Mouse (Mus musculus): ENCODE results near the gene Ssbp3. TPM values are rescaled to one million over a fixed set of nuclear protein-coding genes. Genes with fewer than 3 reads are reported as not detected.

Ssbp3 gene
- total and polyA plus RNA-seq, 3 experiments, result 30.5 to 242 (median 116) TPM

- peaks cover 4 to 43% of the 10 kb centered on the region in 2 experiments for H3K36me3 ChIP-seq (ENCODE audit: control insufficient read depth in 1 of 2, insufficient read depth in 2 of 2, low read length in 2 of 2)
- H3K79me2 ChIP-seq (ENCODE audit: control insufficient read depth, insufficient read depth, low read length, poor library complexity), result peaks cover 13% of the 10 kb centered on the region
- no peaks in the 10 kb centered on the region for H3K27me3 ChIP-seq (ENCODE audit: control insufficient read depth in 1 of 2, insufficient read depth in 2 of 2, low read length in 2 of 2)
- no peak overlapping the region for H3K4me3 ChIP-seq (ENCODE audit: control insufficient read depth in 1 of 2, insufficient read depth in 1 of 2, low read depth in 2 of 2, low read length in 2 of 2)
- DNase-seq (ENCODE audit: low read depth, low spot score), result peak; percentile 72
- H3K9me3 ChIP-seq (replicated peaks; ENCODE audit: insufficient read depth, low read length), result no peaks in the 10 kb centered on the region
- peak; percentile 85 for TF ChIP-seq TCF12 (IDR thresholded peaks at IDR 0.05; ENCODE audit: low read depth, low read length)
- TF ChIP-seq KAT2A (conservative IDR thresholded peaks at IDR 0.05; ENCODE audit: low read depth, low read length), result no peak; the same call in 1 of the 2 replicates
- no peak for TF ChIP-seq RAD21 (IDR thresholded peaks at IDR 0.05; ENCODE audit: low read depth, low read length)
- no peak for TF ChIP-seq TBP (IDR thresholded peaks at IDR 0.05; ENCODE audit: low read depth, low read length)
- peak; percentile 75 for TF ChIP-seq TAL1 (IDR thresholded peaks at IDR 0.05; ENCODE audit: low read length)
- no peak for TF ChIP-seq CHD1 (IDR thresholded peaks at IDR 0.05; ENCODE audit: low read depth, low read length)
- no peak for TF ChIP-seq USF2 (IDR thresholded peaks at IDR 0.05; ENCODE audit: borderline replicate concordance in 1 of 2, insufficient read depth in 1 of 2, low read depth in 1 of 2, low read length in 2 of 2)
- no peak for TF ChIP-seq GABPA (IDR thresholded peaks at IDR 0.05; ENCODE audit: low read depth, low read length)
- TF ChIP-seq ELF1 (IDR thresholded peaks at IDR 0.05; ENCODE audit: low read depth, low read length), result no peak
- TF ChIP-seq ZMIZ1 (IDR thresholded peaks at IDR 0.05; ENCODE audit: low read depth, low read length), result no peak
- no peak for TF ChIP-seq ZC3H11A (IDR thresholded peaks at IDR 0.05; ENCODE audit: low read depth, low read length)
- TF ChIP-seq CHD2 (IDR thresholded peaks at IDR 0.05; ENCODE audit: low read length), result no peak
- TF ChIP-seq MYC (IDR thresholded peaks at IDR 0.05; ENCODE audit: low read depth, low read length), result no peak
- TF ChIP-seq NELFE (IDR thresholded peaks at IDR 0.05; ENCODE audit: low read depth, low read length), result no peak
- peak; percentile 69 for TF ChIP-seq SIN3A (IDR thresholded peaks at IDR 0.05; ENCODE audit: low read length)
- no peak for TF ChIP-seq ZKSCAN1 (IDR thresholded peaks at IDR 0.05; ENCODE audit: low read depth, low read length)
- TF ChIP-seq MAZ (IDR thresholded peaks at IDR 0.05; ENCODE audit: low read depth, low read length), result no peak
- TF ChIP-seq RCOR1 (IDR thresholded peaks at IDR 0.05; ENCODE audit: low read depth, low read length), result peak; percentile 39; the same call in 1 of the 2 replicates
- no peak for TF ChIP-seq ZNF384 (IDR thresholded peaks at IDR 0.05; ENCODE audit: low read depth, low read length)
- no peak for TF ChIP-seq MYB (IDR thresholded peaks at IDR 0.05; ENCODE audit: low read depth, low read length)
- TF ChIP-seq POLR2A (IDR thresholded peaks at IDR 0.05; ENCODE audit: control insufficient read depth in 1 of 2, insufficient read depth in 1 of 2, low read depth in 1 of 2, low read length in 2 of 2, poor library complexity in 1 of 2), result no peak
- peak; percentile 77 to 87 for TF ChIP-seq EP300 (IDR thresholded peaks at IDR 0.05; ENCODE audit: low read depth in 1 of 2, low read length in 2 of 2)
- peak; percentile 94 for TF ChIP-seq GATA1 (IDR thresholded peaks at IDR 0.05; ENCODE audit: low read depth, low read length)
- no peak for TF ChIP-seq HCFC1 (IDR thresholded peaks at IDR 0.05; ENCODE audit: low read depth, low read length)
- TF ChIP-seq BHLHE40 (IDR thresholded peaks at IDR 0.05; ENCODE audit: borderline replicate concordance, low read depth, low read length), result no peak
- TF ChIP-seq MAX (IDR thresholded peaks at IDR 0.05; ENCODE audit: low read length), result no peak
- TF ChIP-seq NRF1 (IDR thresholded peaks at IDR 0.05; ENCODE audit: insufficient read depth, low read depth, low read length, poor library complexity, severe bottlenecking), result no peak
- TF ChIP-seq MEF2A (IDR thresholded peaks at IDR 0.05; ENCODE audit: extremely low read depth, insufficient replicate concordance, low read depth, low read length, poor library complexity, severe bottlenecking), result no peak
- peak; percentile 49; the same call in 1 of the 2 replicates for TF ChIP-seq ETS1 (IDR thresholded peaks at IDR 0.05; ENCODE audit: low read depth, low read length)
- TF ChIP-seq POLR2AphosphoS5 (IDR thresholded peaks at IDR 0.05; ENCODE audit: borderline replicate concordance, low read depth, low read length), result no peak
- peak overlapping the region; percentile 18 for H3K9ac ChIP-seq (ENCODE audit: control insufficient read depth, low read depth, low read length, poor library complexity, severe bottlenecking)
- peaks cover 39 to 47% of the 10 kb centered on the region in 2 experiments for H3K4me1 ChIP-seq (ENCODE audit: control insufficient read depth in 1 of 2, insufficient read depth in 2 of 2, low read length in 2 of 2)
- peak overlapping the region; percentile 80 for H3K27ac ChIP-seq (ENCODE audit: control insufficient read depth, low read depth, low read length)
Observed at GRCm38 (mm10) chr4:107008161-107008560, 97.7 kb downstream of the Ssbp3 start.

Data from MEL (cell line).